Comparison of ENCODE assay signal across 29 mouse cellular contexts in the genomic region with DNA sequence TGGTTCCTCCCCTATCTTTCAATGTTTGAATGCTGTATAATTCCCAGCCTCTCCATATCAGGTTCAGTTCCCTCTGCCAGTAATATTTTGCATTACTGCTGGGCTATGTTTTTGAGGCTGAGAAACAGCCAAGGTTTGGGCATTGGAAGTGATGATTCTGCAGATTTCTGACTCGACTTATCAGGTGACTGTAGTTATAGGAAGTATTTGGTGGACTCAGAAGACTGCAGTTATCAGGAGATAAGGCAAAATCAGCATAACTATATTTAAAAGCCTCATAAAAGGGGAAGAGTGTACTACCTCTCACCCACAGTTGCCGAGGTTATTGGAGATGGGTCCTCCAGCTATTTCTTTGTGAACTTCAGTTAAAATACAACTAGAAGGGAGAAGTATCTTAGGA. TPM values are rescaled to one million over a fixed set of nuclear protein-coding genes. Genes with fewer than 3 reads are reported as not detected.
DNase-seq lines count a peak whose midpoint lies in the region; ATAC-seq and TF ChIP-seq lines count a peak whose summit lies in the region.
"Had no signal": no experiment of that assay in that cellular context is flagged by ENCODE, and none has a peak within 500 bp of the region (broad histone marks: within the 10 kb centered on the region; RNA-seq: fewer than 3 reads in every experiment).

No protein-coding gene starts in this region.

- peak; percentile 19 for DNase-seq in G1E (ENCODE audit: low spot score)
- DNase-seq in MEL-GATA-1-ER (ENCODE audit: extremely low read depth, low read depth), result peak; percentile 62
- no peak for DNase-seq in gastrocnemius, postnatal 14 days
- no peak for DNase-seq in thymus, postnatal 10 days (ENCODE audit: low spot score in 2 of 2)
- DNase-seq in left cerebral cortex, postnatal 36 days (ENCODE audit: low spot score in 2 of 2), result no peak
- DNase-seq in heart, adult 2 months, result no peak
- DNase-seq: adrenal gland, adult 2 months; adrenal gland, postnatal 10 days; adrenal gland, postnatal 25 days; B cell, adult 2 months; cerebellum, adult 11-12 months; cerebellum, adult 2 months; cerebellum, adult 9-10 months; cerebellum, postnatal 10 days; cerebellum, postnatal 25 days; embryo, embryonic 11 days had no signal

- no peaks in the 10 kb centered on the region for H3K36me3 ChIP-seq in G1E (replicated peaks)
- no peaks in the 10 kb centered on the region for H3K36me3 ChIP-seq in heart, adult 2 months (ENCODE audit: control insufficient read depth, insufficient read depth, low read length)
- H3K36me3 ChIP-seq: embryonic facial prominence, embryonic 13.5 days; embryonic facial prominence, embryonic 15.5 days had no signal

- no peaks in the 10 kb centered on the region for H3K79me2 ChIP-seq in heart, adult 2 months (replicated peaks; ENCODE audit: control insufficient read depth, insufficient read depth, low read length)

- no peak overlapping the region for H3K4me3 ChIP-seq in G1E (ENCODE audit: low read depth, low read length)
- no peak overlapping the region for H3K4me3 ChIP-seq in heart, adult 2 months
- H3K4me3 ChIP-seq: embryonic facial prominence, embryonic 13.5 days; embryonic facial prominence, embryonic 15.5 days; erythroblast, embryonic 14.5 days; forebrain, embryonic 10.5 days; forebrain, embryonic 12.5 days had no signal

- WGBS in heart, adult 2 months, result 46% methylated on average over 2 of the region's 2 CpGs

- TF ChIP-seq POLR2A in heart, adult 2 months (IDR thresholded peaks at IDR 0.05; ENCODE audit: insufficient read depth, low read depth, low read length), result no peak

- intact Hi-C loops in gastrocnemius, postnatal 14 days (cut with DNase I; ENCODE audit: low total_unique reads), result no loop called here
- intact Hi-C loops in left cerebral cortex, postnatal 36 days (cut with DNase I), result no loop called here
- intact Hi-C loops in heart, adult 2 months (cut with DNase I), result no loop called here

- ATAC-seq in G1E (ENCODE audit: extremely low read depth, insufficient number of reproducible peaks, low FRiP score, poor library complexity, severe bottlenecking), result peak; percentile 71
- peak; percentile 50; the same call in 1 of the 2 replicates for ATAC-seq in common myeloid progenitor, adult 5-6 weeks (replicated peaks; ENCODE audit: low read depth, poor library complexity, severe bottlenecking)
- ATAC-seq in megakaryocyte progenitor cell, adult 5-6 weeks (replicated peaks; ENCODE audit: poor library complexity), result 0 out of 2 replicates have a peak, but pooled peaks have one; percentile 26
- ATAC-seq: CD4-positive, CD25-positive, alpha-beta regulatory T cell, adult 4 months; forebrain, embryonic 14.5 days; forebrain, embryonic 16.5 days had no signal

- H3K27ac ChIP-seq in heart, adult 2 months, result no peak overlapping the region
- H3K27ac ChIP-seq: embryonic facial prominence, embryonic 13.5 days; embryonic facial prominence, embryonic 15.5 days; forebrain, embryonic 10.5 days; forebrain, embryonic 12.5 days had no signal

- TF ChIP-seq EP300 in heart, adult 2 months (IDR thresholded peaks at IDR 0.05; ENCODE audit: insufficient read depth, low read depth, low read length), result no peak

- H3K9ac ChIP-seq in heart, adult 2 months (ENCODE audit: low read depth, low read length), result no peak overlapping the region
- H3K9ac ChIP-seq: embryonic facial prominence, embryonic 13.5 days; embryonic facial prominence, embryonic 15.5 days; forebrain, embryonic 12.5 days had no signal

- no peaks in the 10 kb centered on the region for H3K9me3 ChIP-seq in G1E (replicated peaks)
- H3K9me3 ChIP-seq: embryonic facial prominence, embryonic 13.5 days; embryonic facial prominence, embryonic 15.5 days; forebrain, embryonic 10.5 days; forebrain, embryonic 12.5 days had no signal

- peaks cover 20% of the 10 kb centered on the region for H3K27me3 ChIP-seq in G1E (ENCODE audit: insufficient read depth, low read length)
- H3K27me3 ChIP-seq in heart, adult 2 months (ENCODE audit: control insufficient read depth, insufficient read depth, low read length), result no peaks in the 10 kb centered on the region
- H3K27me3 ChIP-seq: CH12.LX; embryonic facial prominence, embryonic 13.5 days; embryonic facial prominence, embryonic 15.5 days; forebrain, embryonic 12.5 days had no signal

- H3K4me1 ChIP-seq in G1E (ENCODE audit: insufficient read depth, low read depth, low read length), result peaks cover 17% of the 10 kb centered on the region
- no peaks in the 10 kb centered on the region for H3K4me1 ChIP-seq in heart, adult 2 months (ENCODE audit: control insufficient read depth, insufficient read depth, low read length)
- H3K4me1 ChIP-seq: embryonic facial prominence, embryonic 13.5 days; embryonic facial prominence, embryonic 15.5 days; forebrain, embryonic 10.5 days; forebrain, embryonic 12.5 days had no signal

- no peak for TF ChIP-seq CTCF in G1E (IDR thresholded peaks at IDR 0.05; ENCODE audit: low read depth, low read length)
- no peak for TF ChIP-seq CTCF in heart, adult 2 months (IDR thresholded peaks at IDR 0.05)

RNA-seq across cellular contexts. Expression of a gene that starts 12.1 kb away (rescaled TPM):
- total RNA-seq in G1E (2014; fragmentation: Nextera tagmentation), result 62.2 and 67.1 TPM in 2 replicates
- total RNA-seq in G1E (2017), result 105 and 108 TPM in 2 replicates
- 89.5 and 105 TPM in 2 replicates for polyA plus RNA-seq in G1E (2012)
- 65.6 and 77.6 TPM in 2 replicates for total RNA-seq in common myeloid progenitor, adult 5-6 weeks (2017)
- 46.9 and 53.0 TPM in 2 replicates for total RNA-seq in megakaryocyte progenitor cell, adult 5-6 weeks (2015)
- total RNA-seq in megakaryocyte progenitor cell, adult 5-6 weeks (2017), result 53.3 and 54.6 TPM in 2 replicates
- 10 to 100 TPM; 40.4 to 47.1 TPM for total RNA-seq in gastrocnemius, postnatal 14 days (2021)
- 10 to 100 TPM; 34.1 to 42.3 TPM for total RNA-seq in left cerebral cortex, postnatal 36 days (2021)
- total RNA-seq in heart, adult 2 months (2021), result 10 to 100 TPM; 62.0 to 64.1 TPM
- 43.9 and 65.8 TPM in 2 replicates for polyA plus RNA-seq in heart, adult 2 months (2012; rRNA removed)

RNA-seq across cellular contexts. Expression of a gene that starts 12.7 kb away (rescaled TPM):
- not detected in 2 replicates for total RNA-seq in G1E (2014; fragmentation: Nextera tagmentation)
- 0.17 and 0.49 TPM in 2 replicates for total RNA-seq in G1E (2017)
- not detected in 2 replicates for polyA plus RNA-seq in G1E (2012)
- not detected in 2 replicates for total RNA-seq in common myeloid progenitor, adult 5-6 weeks (2017)
- total RNA-seq in megakaryocyte progenitor cell, adult 5-6 weeks (2015), result 0.46 TPM in 1 of 2 replicates, not detected in the other
- total RNA-seq in megakaryocyte progenitor cell, adult 5-6 weeks (2017), result not detected in 2 replicates
- not detected for total RNA-seq in gastrocnemius, postnatal 14 days (2021)
- not detected for total RNA-seq in left cerebral cortex, postnatal 36 days (2021)
- not detected for total RNA-seq in heart, adult 2 months (2021)
- polyA plus RNA-seq in heart, adult 2 months (2012; rRNA removed), result 1.1 and 2.2 TPM in 2 replicates
- total RNA-seq: adrenal gland, postnatal 25 days; adrenal gland, postnatal 4 days had no signal
- polyA plus RNA-seq: embryonic facial prominence, embryonic 11.5 days; embryonic facial prominence, embryonic 13.5 days; erythroblast, embryonic 14.5 days had no signal

RNA-seq across cellular contexts. Expression of a gene that starts 17.9 kb away (rescaled TPM):
- total RNA-seq in G1E (2014; fragmentation: Nextera tagmentation) (not detected in 2 replicates), G1E (2017) (0.12 and 0.22 TPM in 2 replicates)
- polyA plus RNA-seq in G1E (2012), result not detected in 2 replicates
- total RNA-seq in common myeloid progenitor, adult 5-6 weeks (2017), result 10.8 and 14.7 TPM in 2 replicates
- 12.7 and 13.2 TPM in 2 replicates for total RNA-seq in megakaryocyte progenitor cell, adult 5-6 weeks (2015)
- 3.9 and 5.5 TPM in 2 replicates for total RNA-seq in megakaryocyte progenitor cell, adult 5-6 weeks (2017)
- total RNA-seq in gastrocnemius, postnatal 14 days (2021), result 1 to 10 TPM; 3.5 to 4.8 TPM
- 10 to 100 TPM; 35.2 to 36.7 TPM for total RNA-seq in left cerebral cortex, postnatal 36 days (2021)
- total RNA-seq in heart, adult 2 months (2021), result 1 to 10 TPM; 3.9 to 4.9 TPM
- 0.64 and 0.82 TPM in 2 replicates for polyA plus RNA-seq in heart, adult 2 months (2012; rRNA removed)
- total RNA-seq: CH12.LX had no signal

RNA-seq across cellular contexts. Expression of a gene that starts 32.7 kb away (rescaled TPM):
- total RNA-seq in G1E (2014; fragmentation: Nextera tagmentation) (not detected in 2 replicates), G1E (2017) (0.05 and 0.06 TPM in 2 replicates)
- polyA plus RNA-seq in G1E (2012), result not detected in 2 replicates
- total RNA-seq in common myeloid progenitor, adult 5-6 weeks (2017), result not detected in 2 replicates
- total RNA-seq in megakaryocyte progenitor cell, adult 5-6 weeks (2015), result not detected in 2 replicates
- not detected in 2 replicates for total RNA-seq in megakaryocyte progenitor cell, adult 5-6 weeks (2017)
- total RNA-seq in gastrocnemius, postnatal 14 days (2021), result under 1 TPM; 0.06 to 0.11 TPM
- total RNA-seq in left cerebral cortex, postnatal 36 days (2021), result under 1 TPM; 0.72 to 0.97 TPM
- total RNA-seq in heart, adult 2 months (2021), result under 1 TPM; 0.05 to 0.09 TPM
- polyA plus RNA-seq in heart, adult 2 months (2012; rRNA removed), result 0.04 and 0.09 TPM in 2 replicates
- total RNA-seq: CH12.LX had no signal
- polyA plus RNA-seq: erythroblast, embryonic 14.5 days had no signal

RNA-seq across cellular contexts. Expression of a gene that starts 47.1 kb away (rescaled TPM):
- not detected in 2 replicates for total RNA-seq in G1E (2014; fragmentation: Nextera tagmentation)
- total RNA-seq in G1E (2017), result 0.17 TPM in 1 of 2 replicates, not detected in the other
- polyA plus RNA-seq in G1E (2012), result not detected in 2 replicates
- total RNA-seq in common myeloid progenitor, adult 5-6 weeks (2017), result not detected in 2 replicates
- not detected in 2 replicates for total RNA-seq in megakaryocyte progenitor cell, adult 5-6 weeks (2015)
- total RNA-seq in megakaryocyte progenitor cell, adult 5-6 weeks (2017), result 0.08 TPM in 1 of 2 replicates, not detected in the other
- not detected for total RNA-seq in gastrocnemius, postnatal 14 days (2021)
- 100 to 1,000 TPM; 141 to 163 TPM for total RNA-seq in left cerebral cortex, postnatal 36 days (2021)
- under 1 TPM in 1 of 2 experiments, not detected in 1; 0.27 TPM for total RNA-seq in heart, adult 2 months (2021)
- polyA plus RNA-seq in heart, adult 2 months (2012; rRNA removed), result 0.67 and 0.96 TPM in 2 replicates
- polyA plus RNA-seq: erythroblast, embryonic 14.5 days had no signal

Comparison
In these comparisons a context has a peak if more than half of its experiments do, and no peak if none do; other contexts are left out.
1. DNase-seq: peak in G1E (single experiment) and MEL-GATA-1-ER (single experiment); none in gastrocnemius, postnatal 14 days (single experiment), thymus, postnatal 10 days (0 of 2), left cerebral cortex, postnatal 36 days (0 of 2) and heart, adult 2 months (0 of 2).
2. Peak in every context shown above with its lines, with median percentiles within 50 percentile points of each other: ATAC-seq.